Mouse (Mus musculus) E14TG2a.4 (cell line): Measurements from ENCODE around the gene Ptx4.

ENCODE experiments used
- CTCF ChIP-seq: conservative IDR thresholded peaks from 2 replicates; pipeline ENCODE4 v1.5.1; 2014; ENCODE audit warnings: low read length
- NANOG ChIP-seq: IDR thresholded peaks from 2 replicates; pipeline ENCODE4 v1.6.1; 2014; ENCODE audit warnings: borderline replicate concordance, low read length, mixed read lengths

DNA sequence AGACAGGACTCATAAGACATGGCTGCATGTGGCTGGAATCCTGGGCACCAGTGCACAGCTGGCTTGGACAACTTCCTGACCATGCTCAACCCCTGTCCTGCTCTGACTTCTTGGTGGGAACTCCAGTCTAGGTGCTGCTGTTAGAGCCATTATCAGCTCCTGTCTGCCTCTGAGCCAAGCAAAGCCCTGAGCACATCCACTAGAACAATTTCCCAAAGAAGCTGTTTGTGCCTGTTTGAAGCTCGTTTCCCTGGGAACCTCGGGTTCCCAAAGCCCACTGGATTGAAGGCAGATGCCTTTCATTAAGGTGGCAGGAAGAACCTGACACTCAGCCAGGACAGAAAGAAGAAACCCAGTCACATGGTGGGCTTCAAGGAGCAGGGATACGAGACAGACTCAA is at the start of gene Ptx4:
- TF ChIP-seq CTCF = no peak
- TF ChIP-seq NANOG = no peak
